Mouse (Mus musculus): ENCODE measurements at regions not wholly inside any gene's neighbourhood (a gene's known extent, or its start where the extent isn't known, plus 50 kb on each side); places are given as distances from the start of the nearest gene placed in this dataset.

DNA sequence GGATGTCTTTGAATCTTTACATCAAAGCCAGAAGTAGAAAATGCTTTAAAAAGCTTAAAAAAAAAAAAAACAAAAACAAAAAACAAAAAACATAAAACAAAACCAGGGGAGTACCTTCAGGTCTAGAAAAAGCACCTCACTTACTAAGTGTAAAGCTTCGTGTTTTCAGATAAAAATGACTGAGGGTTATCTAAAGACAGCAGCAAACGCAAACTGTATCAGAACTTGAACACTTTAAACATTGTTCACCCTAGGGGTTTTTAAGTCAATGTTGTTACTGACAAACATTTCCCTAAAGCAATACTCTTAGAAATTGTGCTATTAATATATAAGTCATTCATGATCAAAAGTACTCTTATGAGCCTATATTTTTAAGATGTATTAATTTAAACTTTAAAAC is 580.7 kb upstream of the Pcdh17 start:
- TF ChIP-seq CTCF (IDR thresholded peaks at IDR 0.05) (no peak), EP300 (IDR thresholded peaks at IDR 0.05) (no peak)
